Mouse (Mus musculus) hindbrain, embryonic 15.5 days (tissue): ENCODE results near the gene Fam53b. TPM values are rescaled to one million over a fixed set of nuclear protein-coding genes. Genes with fewer than 3 reads are reported as not detected.

ENCODE experiments used
- ATAC-seq: fragments of 200-750 bp; cut with Nextera tagmentation; 2 replicates; pipeline ENCODE4 v1.8.0; 2017; ENCODE audit warnings: low read depth, moderate number of reproducible peaks, moderate TSS enrichment; ENCODE audit not compliant: low FRiP score
- H3K27ac ChIP-seq: fragments of 300-500 bp; sonication (generic); replicated peaks from 2 replicates; pipeline ENCODE4 v1.5.1; 2015; ENCODE audit warnings: mild to moderate bottlenecking, inconsistent platforms
- H3K27me3 ChIP-seq: fragments of 300-500 bp; sonication (generic); 2 replicates; pipeline ENCODE4 v1.6.1; 2015; ENCODE audit warnings: control low read depth, inconsistent platforms
- H3K36me3 ChIP-seq: fragments of 300-500 bp; sonication (generic); 2 replicates; pipeline ENCODE4 v1.6.1; 2015; ENCODE audit warnings: control low read depth, inconsistent platforms
- H3K4me1 ChIP-seq: fragments of 300-500 bp; sonication (generic); replicated peaks from 2 replicates; pipeline ENCODE4 v1.6.1; 2015; ENCODE audit warnings: control low read depth, inconsistent platforms
- H3K4me2 ChIP-seq: fragments of 300-500 bp; sonication (generic); 2 replicates; pipeline ENCODE4 v1.6.1; 2015; ENCODE audit warnings: moderate library complexity, mild to moderate bottlenecking, inconsistent platforms
- H3K4me3 ChIP-seq: fragments of 300-500 bp; sonication (generic); 2 replicates; pipeline ENCODE4 v1.5.1; 2015; ENCODE audit warnings: mild to moderate bottlenecking, inconsistent platforms
- H3K9ac ChIP-seq: fragments of 300-500 bp; sonication (generic); 2 replicates; pipeline ENCODE4 v1.6.1; 2015; ENCODE audit warnings: inconsistent platforms
- H3K9me3 ChIP-seq: fragments of 300-500 bp; sonication (generic); 2 replicates; pipeline ENCODE4 v1.6.1; 2016; ENCODE audit warnings: control low read depth, inconsistent platforms
- WGBS: fragments of 180-500 bp; shearing (Covaris S2); methylation state at CpG from one replicate; pipeline ENCODE4 v1.1.7; 2015; 5-methylcytosine and 5-hydroxymethylcytosine counted together
- polyA plus RNA-seq: library from polyadenylated mRNA; unstranded; fragments of >200 nt; fragmentation: Nextera tagmentation; extraction: Ambion mirVana; gene quantifications from 2 replicates; pipeline ENCODE4 v1.2.1, GENCODE M21; 2015

Gene Fam53b
- polyA plus RNA-seq, 1 experiment from 2014 or later, result 17.9 TPM

- H3K27me3 ChIP-seq, result no peaks in the 10 kb centered on the region
- no peak overlapping the region for H3K4me2 ChIP-seq
- H3K36me3 ChIP-seq, result no peaks in the 10 kb centered on the region
- H3K27ac ChIP-seq, result no peak overlapping the region
- H3K4me3 ChIP-seq, result no peak overlapping the region
- ATAC-seq, result no peak
- H3K9ac ChIP-seq, result no peak overlapping the region
- WGBS, result 86% methylated on average over 4 of the region's 4 CpGs
- peaks cover 29% of the 10 kb centered on the region for H3K4me1 ChIP-seq
- H3K9me3 ChIP-seq, result no peaks in the 10 kb centered on the region
Observed at GRCm38 (mm10) chr7:132767999-132768370, 45.7 kb downstream of the Fam53b start.

DNA sequence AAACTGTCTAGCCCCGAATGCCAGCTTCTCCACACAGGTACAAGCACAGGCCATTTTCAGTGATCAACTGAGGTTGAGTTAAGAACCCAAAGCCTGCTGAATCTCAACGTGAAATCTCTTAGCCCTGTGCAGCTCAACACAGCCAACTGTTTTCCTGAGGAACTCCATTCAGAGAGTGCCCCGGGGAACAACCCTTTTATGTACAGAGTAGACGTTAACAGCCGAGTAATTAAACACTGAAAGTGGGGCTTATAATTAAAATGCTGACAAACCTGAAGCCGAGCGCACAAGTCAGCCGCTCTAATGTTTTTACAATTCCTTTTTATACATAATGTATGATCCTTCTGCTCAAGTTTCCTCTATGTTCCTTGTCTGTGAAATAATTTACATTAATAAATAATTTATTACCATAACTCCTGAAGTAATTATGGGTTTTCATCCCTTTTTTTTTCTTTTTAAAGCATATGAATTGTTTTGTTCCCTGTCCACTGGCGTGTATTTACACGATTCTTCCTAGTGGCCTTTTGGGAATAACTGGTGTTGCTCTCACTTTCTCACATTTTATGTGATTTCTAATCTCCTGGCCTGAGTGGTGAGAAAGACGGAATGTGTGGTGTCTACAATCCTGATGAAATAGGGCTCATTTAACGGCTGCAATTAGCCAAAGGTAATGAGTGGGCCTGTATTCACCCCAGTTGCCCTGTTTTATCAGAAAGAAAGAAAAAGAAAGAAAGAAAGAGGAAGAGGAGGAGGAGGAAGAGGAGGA, 46.3 kb downstream of the Fam53b start:
- ATAC-seq, result peak; percentile 28; the same call in 1 of the 2 replicates
- Histone ChIP-seq H3K27me3 (no peaks in the 10 kb centered on the region), H3K4me1 (peaks cover 29% of the 10 kb centered on the region), H3K4me3 (no peak overlapping the region), H3K9me3 (no peaks in the 10 kb centered on the region), H3K27ac (peak overlapping the region; percentile 49), H3K9ac (no peak overlapping the region), H3K36me3 (no peaks in the 10 kb centered on the region), H3K4me2 (no peak overlapping the region)
- 23% methylated on average over 12 of the region's 12 CpGs for WGBS

DNA sequence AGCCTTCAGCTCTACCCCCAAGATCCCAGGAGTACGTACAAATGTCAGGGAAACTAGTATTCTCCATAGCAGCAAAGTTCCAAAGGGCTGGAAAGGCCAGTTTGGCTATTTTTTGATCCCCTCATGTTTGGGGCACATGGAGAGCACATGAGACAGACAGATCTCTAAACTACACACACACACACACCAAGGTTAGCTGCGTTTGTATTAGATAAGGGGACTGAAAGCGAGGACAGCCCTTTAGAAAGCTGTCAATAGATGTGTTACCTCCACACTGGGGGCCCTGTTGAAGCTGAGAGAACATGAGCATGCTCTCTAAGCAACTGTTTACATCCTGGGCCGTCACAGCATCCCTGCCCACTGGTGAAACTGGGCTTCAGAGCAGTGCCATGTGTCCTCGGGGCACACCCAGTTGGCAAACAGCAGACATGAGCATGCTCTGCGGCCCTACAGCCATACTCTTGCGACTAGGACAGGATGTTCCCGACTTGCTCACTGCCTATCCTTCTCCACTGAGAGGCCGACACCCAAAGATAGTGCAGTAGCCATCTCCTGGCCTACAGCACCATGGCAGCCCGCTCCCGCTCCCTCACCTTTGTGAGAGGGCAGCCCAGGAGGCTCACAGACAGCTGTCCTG, 47.3 kb downstream of the Fam53b start:
- no peak overlapping the region for H3K9ac ChIP-seq
- no peak for ATAC-seq
- H3K4me1 ChIP-seq, result peaks cover 29% of the 10 kb centered on the region
- H3K9me3 ChIP-seq, result no peaks in the 10 kb centered on the region
- H3K27me3 ChIP-seq, result no peaks in the 10 kb centered on the region
- H3K36me3 ChIP-seq, result no peaks in the 10 kb centered on the region
- H3K4me2 ChIP-seq, result no peak overlapping the region
- no peak overlapping the region for H3K4me3 ChIP-seq
- 90% methylated on average over 11 of the region's 11 CpGs for WGBS
- H3K27ac ChIP-seq, result peak overlapping the region; percentile 49

- ATAC-seq, result no peak
- Histone ChIP-seq H3K4me3 (no peak overlapping the region), H3K4me2 (no peak overlapping the region), H3K27ac (no peak overlapping the region), H3K9ac (no peak overlapping the region), H3K27me3 (no peaks in the 10 kb centered on the region), H3K9me3 (no peaks in the 10 kb centered on the region), H3K36me3 (no peaks in the 10 kb centered on the region), H3K4me1 (peaks cover 29% of the 10 kb centered on the region)
- 88% methylated on average over 3 of the region's 3 CpGs for WGBS
Observed at GRCm38 (mm10) chr7:132765629-132766186, 48.0 kb downstream of the Fam53b start.

DNA sequence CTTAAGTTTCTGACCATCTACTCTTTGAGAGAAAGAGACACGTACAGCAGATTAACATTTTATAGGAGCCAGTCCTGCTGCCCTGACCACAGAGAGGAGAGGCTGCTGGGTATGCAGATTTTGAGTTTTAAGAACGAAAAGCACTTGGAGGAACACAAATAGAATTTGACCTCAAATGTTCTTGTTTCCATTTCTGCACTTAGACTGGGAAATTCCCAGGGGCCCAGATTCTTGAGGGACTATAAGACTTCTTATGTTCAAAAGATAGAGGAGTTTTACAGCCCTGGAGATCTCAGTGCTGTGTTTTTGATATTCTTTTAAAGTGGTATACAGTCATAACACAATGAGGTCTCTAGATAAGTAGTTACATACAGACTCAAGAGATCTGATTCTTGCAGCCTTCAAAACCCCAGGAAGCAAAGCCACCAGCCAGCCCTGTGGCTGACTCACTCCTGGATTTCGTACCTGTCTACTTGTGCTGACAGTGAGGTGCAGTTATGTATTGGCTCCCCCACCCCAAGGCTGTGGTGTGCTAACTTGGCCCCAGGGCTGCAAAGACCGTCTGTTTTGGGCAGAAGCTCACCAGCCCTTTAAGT, 48.7 kb downstream of the Fam53b start:
- Histone ChIP-seq H3K36me3 (no peaks in the 10 kb centered on the region), H3K4me2 (no peak overlapping the region), H3K4me1 (peaks cover 29% of the 10 kb centered on the region), H3K9me3 (no peaks in the 10 kb centered on the region), H3K4me3 (no peak overlapping the region), H3K9ac (no peak overlapping the region), H3K27ac (no peak overlapping the region), H3K27me3 (no peaks in the 10 kb centered on the region)
- no peak for ATAC-seq
- 91% methylated on average over 4 of the region's 4 CpGs for WGBS

GRCm38 (mm10) chr7:132764314-132764713, 49.4 kb downstream of the Fam53b start:
- no peak overlapping the region for H3K27ac ChIP-seq
- H3K4me2 ChIP-seq, result no peak overlapping the region
- WGBS, result 97% methylated on average over 4 of the region's 4 CpGs
- H3K4me1 ChIP-seq, result peaks cover 29% of the 10 kb centered on the region
- no peak overlapping the region for H3K9ac ChIP-seq
- no peaks in the 10 kb centered on the region for H3K27me3 ChIP-seq
- no peaks in the 10 kb centered on the region for H3K9me3 ChIP-seq
- H3K4me3 ChIP-seq, result no peak overlapping the region
- ATAC-seq, result no peak
- H3K36me3 ChIP-seq, result no peaks in the 10 kb centered on the region

- 93% methylated on average over 5 of the region's 5 CpGs for WGBS
- ATAC-seq, result no peak
- Histone ChIP-seq H3K9me3 (no peaks in the 10 kb centered on the region), H3K4me1 (peaks cover 27% of the 10 kb centered on the region), H3K27ac (no peak overlapping the region), H3K4me3 (no peak overlapping the region), H3K4me2 (no peak overlapping the region), H3K27me3 (no peaks in the 10 kb centered on the region), H3K9ac (no peak overlapping the region), H3K36me3 (no peaks in the 10 kb centered on the region)
Observed at GRCm38 (mm10) chr7:132763911-132764310, 49.8 kb downstream of the Fam53b start.

DNA sequence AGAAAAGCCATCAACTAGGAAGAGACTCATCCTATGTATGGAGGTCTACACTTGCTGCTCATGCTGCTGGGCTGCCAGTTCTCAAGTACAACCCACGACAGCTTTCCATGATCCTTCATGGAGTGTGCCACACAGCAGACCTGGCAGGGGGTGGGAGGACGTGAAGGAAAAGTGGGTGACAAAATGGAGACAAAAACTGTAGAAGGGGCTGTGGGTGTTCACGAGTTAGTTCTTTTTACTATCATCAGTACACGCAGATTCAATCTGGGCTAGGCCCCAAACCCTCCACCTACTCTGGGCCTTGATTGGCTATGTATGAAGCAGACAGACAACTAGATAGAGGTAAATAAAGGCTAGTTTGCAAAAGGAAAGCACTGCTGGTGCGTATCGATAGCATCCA, 50.3 kb downstream of the Fam53b start:
- H3K4me1 ChIP-seq, result peaks cover 22% of the 10 kb centered on the region
- H3K9me3 ChIP-seq, result no peaks in the 10 kb centered on the region
- H3K36me3 ChIP-seq, result no peaks in the 10 kb centered on the region
- ATAC-seq, result no peak
- H3K9ac ChIP-seq, result no peak overlapping the region
- no peak overlapping the region for H3K27ac ChIP-seq
- WGBS, result 95% methylated on average over 6 of the region's 6 CpGs
- H3K4me2 ChIP-seq, result no peak overlapping the region
- no peak overlapping the region for H3K4me3 ChIP-seq
- no peaks in the 10 kb centered on the region for H3K27me3 ChIP-seq

GRCm38 (mm10) chr7:132761409-132761808, 52.3 kb downstream of the Fam53b start:
- H3K9me3 ChIP-seq, result no peaks in the 10 kb centered on the region
- H3K4me3 ChIP-seq, result no peak overlapping the region
- ATAC-seq, result no peak
- H3K27ac ChIP-seq, result no peak overlapping the region
- WGBS, result 91% methylated on average over 2 of the region's 2 CpGs
- no peak overlapping the region for H3K9ac ChIP-seq
- peaks cover 2% of the 10 kb centered on the region for H3K4me1 ChIP-seq
- H3K36me3 ChIP-seq, result no peaks in the 10 kb centered on the region
- no peaks in the 10 kb centered on the region for H3K27me3 ChIP-seq
- no peak overlapping the region for H3K4me2 ChIP-seq

DNA sequence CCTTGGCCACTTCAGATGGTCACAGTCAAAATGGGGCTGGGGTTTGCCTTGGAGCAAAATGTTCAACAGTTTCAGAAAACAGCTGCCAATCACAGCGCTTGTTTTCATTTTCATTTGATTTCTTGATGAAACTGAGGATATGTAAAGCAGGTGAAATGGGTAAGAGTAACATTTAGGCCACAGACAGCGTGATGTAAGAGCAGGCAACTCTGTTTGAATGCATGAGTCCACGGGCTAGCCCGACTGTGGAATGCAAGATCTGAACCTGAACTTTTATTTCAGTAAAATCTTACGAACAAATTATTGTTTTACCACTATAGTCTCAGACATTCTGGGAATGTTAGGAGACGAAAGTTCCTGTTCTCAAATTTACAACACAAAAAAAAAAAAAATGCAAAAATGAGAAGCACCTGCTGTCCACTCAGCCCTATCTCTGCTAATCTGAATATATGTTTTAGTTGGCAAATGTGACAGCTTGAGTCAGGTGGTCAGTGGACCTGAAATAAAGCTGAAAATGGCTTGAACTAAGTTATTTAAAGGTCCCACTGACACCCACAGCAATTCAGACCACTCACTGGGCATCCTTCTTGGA, 53.0 kb downstream of the Fam53b start:
- Histone ChIP-seq H3K4me2 (no peak overlapping the region), H3K4me3 (no peak overlapping the region), H3K27ac (peak overlapping the region; percentile 69), H3K27me3 (no peaks in the 10 kb centered on the region), H3K36me3 (no peaks in the 10 kb centered on the region), H3K9me3 (no peaks in the 10 kb centered on the region), H3K9ac (no peak overlapping the region), H3K4me1 (no peaks in the 10 kb centered on the region; the same call in 1 of the 2 replicates)
- WGBS, result 96% methylated on average over 6 of the region's 6 CpGs
- no peak for ATAC-seq

GRCm38 (mm10) chr7:132759926-132760325, 53.8 kb downstream of the Fam53b start:
- no peak overlapping the region for H3K9ac ChIP-seq
- no peaks in the 10 kb centered on the region for H3K9me3 ChIP-seq
- 60% methylated on average over 6 of the region's 6 CpGs for WGBS
- ATAC-seq, result peak; percentile 43; the same call in 1 of the 2 replicates
- no peak overlapping the region for H3K4me2 ChIP-seq
- H3K27me3 ChIP-seq, result no peaks in the 10 kb centered on the region
- no peak overlapping the region for H3K4me3 ChIP-seq
- peak overlapping the region; percentile 69 for H3K27ac ChIP-seq
- no peaks in the 10 kb centered on the region for H3K36me3 ChIP-seq
- H3K4me1 ChIP-seq, result peaks cover 3% of the 10 kb centered on the region

DNA sequence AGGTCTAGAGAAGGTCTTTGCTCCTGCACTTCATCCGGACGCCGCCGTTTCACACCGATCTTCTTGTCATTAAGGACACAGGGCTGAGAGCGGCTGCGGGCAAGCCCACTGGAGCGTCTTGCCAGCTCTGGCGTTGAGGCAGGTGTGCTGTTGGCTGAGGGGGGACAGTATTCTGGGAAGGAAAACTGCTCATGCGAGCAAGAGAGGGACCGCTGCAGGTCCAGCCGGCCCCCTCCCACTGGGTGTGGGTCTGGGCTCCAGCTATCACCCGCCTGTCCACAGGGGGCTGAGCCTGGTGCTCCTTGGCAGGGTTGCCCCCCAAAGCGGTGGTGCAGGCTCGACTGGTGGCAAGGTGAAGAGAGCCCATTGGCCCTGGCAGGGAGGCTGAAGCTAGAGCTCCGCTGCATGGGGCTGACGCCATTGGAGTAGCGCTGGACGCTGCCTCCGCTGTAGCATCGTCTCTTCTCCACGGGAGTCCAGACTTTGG, 54.2 kb downstream of the Fam53b start:
- 89% methylated on average over 22 of the region's 22 CpGs for WGBS

More for the DNA sequence above, 54.2 kb downstream of the Fam53b start:
- H3K4me1 ChIP-seq, result peaks cover 8% of the 10 kb centered on the region
- H3K4me3 ChIP-seq, result no peak overlapping the region
- H3K27me3 ChIP-seq, result no peaks in the 10 kb centered on the region
- no peaks in the 10 kb centered on the region for H3K9me3 ChIP-seq
- ATAC-seq, result peak; percentile 66
- no peaks in the 10 kb centered on the region for H3K36me3 ChIP-seq
- H3K4me2 ChIP-seq, result no peak overlapping the region
- no peak overlapping the region for H3K9ac ChIP-seq
- peak overlapping the region; percentile 69 for H3K27ac ChIP-seq
